Mouse (Mus musculus) limb, embryonic 11.5 days (tissue): Measurements from ENCODE around the gene Irgc1. TPM values are rescaled to one million over a fixed set of nuclear protein-coding genes. Genes with fewer than 3 reads are reported as not detected.

ENCODE experiments used
- ATAC-seq: fragments of 200-750 bp; cut with Nextera tagmentation; 2 replicates; pipeline ENCODE4 v1.8.0; 2017; ENCODE audit warnings: low read depth; ENCODE audit not compliant: insufficient number of reproducible peaks, low FRiP score, low TSS enrichment
- DNase-seq: peaks from one replicate; pipeline ENCODE4 v3.0.0-alpha.2; 2015; ENCODE audit warnings: low spot score
- H3K27ac ChIP-seq: fragments of 300-500 bp; sonication (generic); replicated peaks from 2 replicates; pipeline ENCODE4 v1.5.1; 2014; ENCODE audit warnings: low read depth, mild to moderate bottlenecking, low read length
- H3K27me3 ChIP-seq: fragments of 300-500 bp; sonication (generic); 2 replicates; pipeline ENCODE4 v1.6.1; 2014; ENCODE audit warnings: mild to moderate bottlenecking, low read length, mixed read lengths; ENCODE audit not compliant: control insufficient read depth, insufficient read depth
- H3K36me3 ChIP-seq: fragments of 300-500 bp; sonication (generic); 2 replicates; pipeline ENCODE4 v1.6.1; 2014; ENCODE audit warnings: mild to moderate bottlenecking, low read length, moderate library complexity, mixed read lengths; ENCODE audit not compliant: control insufficient read depth, insufficient read depth
- H3K4me1 ChIP-seq: fragments of 300-500 bp; sonication (generic); 2 replicates; pipeline ENCODE4 v1.6.1; 2014; ENCODE audit warnings: low read length, mixed read lengths; ENCODE audit not compliant: control insufficient read depth, insufficient read depth
- H3K4me2 ChIP-seq: fragments of 300-500 bp; sonication (generic); 2 replicates; pipeline ENCODE4 v1.6.1; 2014; ENCODE audit warnings: low read depth, mild to moderate bottlenecking, moderate library complexity; ENCODE audit not compliant: severe bottlenecking
- H3K4me3 ChIP-seq: fragments of 300-500 bp; sonication (generic); 2 replicates; pipeline ENCODE4 v1.5.1; 2014; ENCODE audit warnings: low read depth, low read length
- H3K9ac ChIP-seq: fragments of 300-500 bp; sonication (generic); 2 replicates; pipeline ENCODE4 v1.6.1; 2014; ENCODE audit warnings: mild to moderate bottlenecking, low read length
- H3K9me3 ChIP-seq: fragments of 300-500 bp; sonication (generic); 2 replicates; pipeline ENCODE4 v1.6.1; 2016; ENCODE audit warnings: low read length; ENCODE audit not compliant: control insufficient read depth
- WGBS: fragments of 180-500 bp; shearing (Covaris S2); extraction: QIAGEN DNeasy Blood & Tissue Kit; methylation state at CpG from one replicate; pipeline ENCODE4 v1.1.7; 2014; 5-methylcytosine and 5-hydroxymethylcytosine counted together
- polyA plus RNA-seq: library from polyadenylated mRNA; unstranded; fragments of >200 nt; fragmentation: Nextera tagmentation; extraction: Ambion mirVana; gene quantifications from 2 replicates; pipeline ENCODE4 v1.2.1, GENCODE M21; 2014

The Irgc1 gene
- polyA plus RNA-seq, 1 experiment from 2014 or later = not detected

- no peak for ATAC-seq
- Histone ChIP-seq H3K4me1 (no peaks in the 10 kb centered on the region), H3K27ac (no peak overlapping the region), H3K9ac (no peak overlapping the region), H3K27me3 (no peaks in the 10 kb centered on the region), H3K9me3 (no peaks in the 10 kb centered on the region), H3K36me3 (peaks cover 5% of the 10 kb centered on the region; the same call in 1 of the 2 replicates), H3K4me3 (no peak overlapping the region), H3K4me2 (no peak overlapping the region)
- DNase-seq = no peak
- WGBS = 78% methylated on average over 9 of the region's 9 CpGs
These were observed 26.2 kb downstream of the Irgc1 start for GRCm38 (mm10) chr7:24425919-24426318.

- DNase-seq = no peak
- 89% methylated on average over 12 of the region's 12 CpGs for WGBS
- H3K9ac ChIP-seq = no peak overlapping the region
- no peak overlapping the region for H3K27ac ChIP-seq
- no peak overlapping the region for H3K4me2 ChIP-seq
- no peaks in the 10 kb centered on the region for H3K27me3 ChIP-seq
- no peaks in the 10 kb centered on the region for H3K9me3 ChIP-seq
- no peaks in the 10 kb centered on the region for H3K4me1 ChIP-seq
- ATAC-seq = no peak
- H3K4me3 ChIP-seq = no peak overlapping the region
- peaks cover 5% of the 10 kb centered on the region; the same call in 1 of the 2 replicates for H3K36me3 ChIP-seq
These were observed 28.0 kb downstream of the Irgc1 start for GRCm38 (mm10) chr7:24423956-24424732.

- Histone ChIP-seq H3K4me3 (no peak overlapping the region), H3K9me3 (no peaks in the 10 kb centered on the region), H3K27ac (no peak overlapping the region), H3K4me1 (no peaks in the 10 kb centered on the region), H3K9ac (no peak overlapping the region), H3K36me3 (peaks cover 5% of the 10 kb centered on the region; the same call in 1 of the 2 replicates), H3K27me3 (no peaks in the 10 kb centered on the region), H3K4me2 (no peak overlapping the region)
- no peak for DNase-seq
- ATAC-seq = no peak
- 93% methylated on average over 15 of the region's 15 CpGs for WGBS
These were observed 28.9 kb downstream of the Irgc1 start for GRCm38 (mm10) chr7:24423107-24423763.

GRCm38 (mm10) chr7:24422251-24422650, 29.8 kb downstream of the Irgc1 start:
- H3K27me3 ChIP-seq = no peaks in the 10 kb centered on the region
- H3K4me1 ChIP-seq = no peaks in the 10 kb centered on the region
- H3K4me2 ChIP-seq = no peak overlapping the region
- no peak overlapping the region for H3K9ac ChIP-seq
- H3K9me3 ChIP-seq = no peaks in the 10 kb centered on the region
- no peak for DNase-seq
- H3K4me3 ChIP-seq = no peak overlapping the region
- 79% methylated on average over 8 of the region's 8 CpGs for WGBS
- H3K27ac ChIP-seq = no peak overlapping the region
- no peak for ATAC-seq
- H3K36me3 ChIP-seq = peaks cover 5% of the 10 kb centered on the region; the same call in 1 of the 2 replicates

- WGBS = 78% methylated on average over 7 of the region's 7 CpGs
- Histone ChIP-seq H3K4me3 (no peak overlapping the region), H3K4me1 (no peaks in the 10 kb centered on the region), H3K9me3 (no peaks in the 10 kb centered on the region), H3K27ac (no peak overlapping the region), H3K27me3 (no peaks in the 10 kb centered on the region), H3K36me3 (peaks cover 7% of the 10 kb centered on the region; the same call in 1 of the 2 replicates), H3K9ac (no peak overlapping the region), H3K4me2 (no peak overlapping the region)
- no peak for DNase-seq
- ATAC-seq = no peak
These were observed 30.4 kb downstream of the Irgc1 start for GRCm38 (mm10) chr7:24421648-24422047.

- Histone ChIP-seq H3K9ac (no peak overlapping the region), H3K4me2 (no peak overlapping the region), H3K4me1 (no peaks in the 10 kb centered on the region), H3K27ac (no peak overlapping the region), H3K36me3 (peaks cover 9% of the 10 kb centered on the region; the same call in 1 of the 2 replicates), H3K27me3 (no peaks in the 10 kb centered on the region), H3K9me3 (no peaks in the 10 kb centered on the region), H3K4me3 (no peak overlapping the region)
- DNase-seq (no peak), ATAC-seq (no peak)
- 90% methylated on average over 8 of the region's 8 CpGs for WGBS
These were observed 32.5 kb downstream of the Irgc1 start for GRCm38 (mm10) chr7:24419579-24419978.

- H3K4me1 ChIP-seq = no peaks in the 10 kb centered on the region
- H3K27me3 ChIP-seq = no peaks in the 10 kb centered on the region
- 0 out of 2 replicates have a peak, but pooled peaks cover 4% of the 10 kb centered on the region for H3K36me3 ChIP-seq
- no peak overlapping the region for H3K4me3 ChIP-seq
- ATAC-seq (no peak), DNase-seq (no peak)
- no peak overlapping the region for H3K4me2 ChIP-seq
- H3K27ac ChIP-seq = no peak overlapping the region
- no peaks in the 10 kb centered on the region for H3K9me3 ChIP-seq
- 72% methylated on average over 7 of the region's 7 CpGs for WGBS
- no peak overlapping the region for H3K9ac ChIP-seq
These were observed 36.8 kb downstream of the Irgc1 start for GRCm38 (mm10) chr7:24415261-24415660.

- no peak for ATAC-seq
- Histone ChIP-seq H3K9me3 (no peaks in the 10 kb centered on the region), H3K9ac (no peak overlapping the region), H3K4me1 (no peaks in the 10 kb centered on the region), H3K27ac (no peak overlapping the region), H3K4me2 (no peak overlapping the region), H3K4me3 (no peak overlapping the region), H3K36me3 (peaks cover 5% of the 10 kb centered on the region; the same call in 1 of the 2 replicates), H3K27me3 (no peaks in the 10 kb centered on the region)
- no peak for DNase-seq
- WGBS = 85% methylated on average over 3 of the region's 3 CpGs
These were observed 38.5 kb downstream of the Irgc1 start for GRCm38 (mm10) chr7:24413630-24414029.
